Mouse (Mus musculus): ENCODE measurements around the gene Nmb.

DNA sequence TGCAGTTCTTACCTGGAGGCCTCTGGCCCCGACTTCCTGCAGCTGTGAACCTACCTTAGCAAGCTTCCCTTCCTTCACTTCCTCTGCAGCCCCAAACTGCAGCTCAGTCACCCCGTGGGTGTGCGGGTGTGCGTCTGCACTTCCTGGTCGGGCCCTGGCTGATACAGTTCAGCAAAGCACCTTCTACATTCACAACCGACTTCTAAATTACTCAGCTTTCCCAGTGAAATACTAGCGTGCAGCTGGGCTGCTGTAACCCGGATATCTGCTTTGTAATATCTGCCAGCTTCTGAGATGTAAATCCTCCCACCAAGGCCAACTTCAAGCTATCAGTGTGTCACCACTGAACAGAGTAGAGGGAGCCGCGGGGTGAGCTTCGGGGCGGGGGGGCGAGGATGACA, 15.0 kb downstream of the Nmb start:
- no peak for TF ChIP-seq GATA1 (IDR thresholded peaks at IDR 0.05; ENCODE audit: borderline replicate concordance, low read length)
- no peak for TF ChIP-seq FLI1 (IDR thresholded peaks at IDR 0.05; ENCODE audit: low read length)

All from megakaryocyte, embryonic 14.5 days (primary cell).